Comparison of ENCODE assay signal across 15 mouse cellular contexts in genomic region chr9:43808099-43808498, GRCm38 (mm10).
DNase-seq lines count a peak whose midpoint lies in the region; ATAC-seq and TF ChIP-seq lines count a peak whose summit lies in the region.
"Had no signal": no experiment of that assay in that cellular context is flagged by ENCODE, and none has a peak within 500 bp of the region (broad histone marks: within the 10 kb centered on the region; RNA-seq: fewer than 3 reads in every experiment).

No protein-coding gene starts in this region.

- H3K4me2 ChIP-seq in hindbrain, postnatal 0 days (ENCODE audit: low read depth, low read length) = no peak overlapping the region
- no peak overlapping the region for H3K4me2 ChIP-seq in stomach, embryonic 15.5 days
- H3K4me2 ChIP-seq in stomach, postnatal 0 days (replicated peaks; ENCODE audit: low read depth) = no peak overlapping the region
- peak overlapping the region; percentile 13; the same call in 1 of the 2 replicates for H3K4me2 ChIP-seq in limb, embryonic 12.5 days
- H3K4me2 ChIP-seq: embryonic facial prominence, embryonic 13.5 days; heart, embryonic 15.5 days; limb, embryonic 15.5 days; lung, embryonic 15.5 days had no signal

- TF ChIP-seq CTCF in hindbrain, postnatal 0 days (IDR thresholded peaks at IDR 0.05; ENCODE audit: low read depth) = no peak
- TF ChIP-seq CTCF in stomach, postnatal 0 days (IDR thresholded peaks at IDR 0.05; ENCODE audit: low read depth) = no peak

- DNase-seq in hindbrain, embryonic 10.5 days (ENCODE audit: low spot score) = no peak
- DNase-seq in hindbrain, postnatal 0 days (ENCODE audit: low spot score) = no peak
- no peak for DNase-seq in stomach, postnatal 0 days (ENCODE audit: low spot score)
- DNase-seq in retina, embryonic 14.5 days (ENCODE audit: low spot score) = no peak
- DNase-seq in spleen, adult 12 weeks (ENCODE audit: low spot score) = no peak
- DNase-seq in urinary bladder, postnatal 25 days (ENCODE audit: low spot score) = no peak
- DNase-seq: adrenal gland, postnatal 10 days; cerebellum, adult 9-10 months had no signal

- peak overlapping the region; percentile 68 for H3K27ac ChIP-seq in hindbrain, embryonic 10.5 days
- no peak overlapping the region for H3K27ac ChIP-seq in hindbrain, postnatal 0 days
- 0 out of 2 replicates have a peak overlapping the region, but pooled peaks have one; percentile 33 for H3K27ac ChIP-seq in stomach, embryonic 15.5 days
- no peak overlapping the region for H3K27ac ChIP-seq in stomach, postnatal 0 days (replicated peaks)
- 0 out of 2 replicates have a peak overlapping the region, but pooled peaks have one; percentile 31 for H3K27ac ChIP-seq in limb, embryonic 12.5 days
- H3K27ac ChIP-seq: embryonic facial prominence, embryonic 13.5 days; heart, embryonic 15.5 days; limb, embryonic 15.5 days; lung, embryonic 15.5 days had no signal

- no peak overlapping the region for H3K9ac ChIP-seq in hindbrain, postnatal 0 days (replicated peaks; ENCODE audit: low read length)
- no peak overlapping the region for H3K9ac ChIP-seq in stomach, embryonic 15.5 days
- H3K9ac ChIP-seq in stomach, postnatal 0 days (ENCODE audit: low read length) = no peak overlapping the region
- no peak overlapping the region for H3K9ac ChIP-seq in limb, embryonic 12.5 days (replicated peaks)
- H3K9ac ChIP-seq: embryonic facial prominence, embryonic 13.5 days; heart, embryonic 15.5 days; limb, embryonic 15.5 days; lung, embryonic 15.5 days had no signal

- WGBS in hindbrain, embryonic 10.5 days = 10% methylated on average over 3 of the region's 4 CpGs
- 14% methylated on average over 4 of the region's 4 CpGs for WGBS in hindbrain, postnatal 0 days
- WGBS in stomach, embryonic 15.5 days = 24% methylated on average over 3 of the region's 4 CpGs
- WGBS in stomach, postnatal 0 days = 25% methylated on average over 4 of the region's 4 CpGs
- WGBS in limb, embryonic 12.5 days = 16% methylated on average over 3 of the region's 4 CpGs

- no peak for ATAC-seq in hindbrain, postnatal 0 days
- no peak for ATAC-seq in stomach, embryonic 15.5 days (ENCODE audit: insufficient read depth, low FRiP score, low read depth)
- no peak for ATAC-seq in stomach, postnatal 0 days (ENCODE audit: low FRiP score, low TSS enrichment)
- peak; percentile 40; the same call in 1 of the 2 replicates for ATAC-seq in limb, embryonic 12.5 days (ENCODE audit: insufficient number of reproducible peaks, insufficient read depth, low FRiP score, low TSS enrichment, low read depth)
- ATAC-seq: inflammation-experienced regulatory T-cells, adult 6 months had no signal

- no peaks in the 10 kb centered on the region for H3K9me3 ChIP-seq in hindbrain, embryonic 10.5 days
- no peaks in the 10 kb centered on the region for H3K9me3 ChIP-seq in hindbrain, postnatal 0 days (ENCODE audit: low read length)
- no peaks in the 10 kb centered on the region for H3K9me3 ChIP-seq in stomach, embryonic 15.5 days
- H3K9me3 ChIP-seq in stomach, postnatal 0 days (ENCODE audit: control insufficient read depth, low read length) = no peaks in the 10 kb centered on the region
- no peaks in the 10 kb centered on the region for H3K9me3 ChIP-seq in limb, embryonic 12.5 days
- H3K9me3 ChIP-seq: embryonic facial prominence, embryonic 13.5 days; heart, embryonic 15.5 days; limb, embryonic 15.5 days; lung, embryonic 15.5 days had no signal

- peaks cover 39% of the 10 kb centered on the region for H3K36me3 ChIP-seq in hindbrain, embryonic 10.5 days
- H3K36me3 ChIP-seq in hindbrain, postnatal 0 days (ENCODE audit: insufficient read depth, low read length) = 0 out of 2 replicates have a peak, but pooled peaks cover 3% of the 10 kb centered on the region
- no peaks in the 10 kb centered on the region for H3K36me3 ChIP-seq in stomach, embryonic 15.5 days
- 0 out of 2 replicates have a peak, but pooled peaks cover 2% of the 10 kb centered on the region for H3K36me3 ChIP-seq in stomach, postnatal 0 days (ENCODE audit: control insufficient read depth, insufficient read depth, low read length)
- H3K36me3 ChIP-seq in limb, embryonic 12.5 days = 0 out of 2 replicates have a peak, but pooled peaks cover 7% of the 10 kb centered on the region
- H3K36me3 ChIP-seq: heart, embryonic 15.5 days; lung, embryonic 15.5 days had no signal

- H3K4me3 ChIP-seq in hindbrain, embryonic 10.5 days = no peak overlapping the region
- H3K4me3 ChIP-seq in hindbrain, postnatal 0 days (ENCODE audit: low read length) = no peak overlapping the region
- no peak overlapping the region for H3K4me3 ChIP-seq in stomach, embryonic 15.5 days (replicated peaks)
- no peak overlapping the region for H3K4me3 ChIP-seq in stomach, postnatal 0 days (ENCODE audit: low read depth, low read length)
- no peak overlapping the region for H3K4me3 ChIP-seq in limb, embryonic 12.5 days (replicated peaks)
- H3K4me3 ChIP-seq: embryonic facial prominence, embryonic 13.5 days; heart, embryonic 15.5 days; limb, embryonic 15.5 days; lung, embryonic 15.5 days had no signal

- TF ChIP-seq EP300 in stomach, postnatal 0 days (optimal IDR thresholded peaks at IDR 0.05) = no peak

- H3K4me1 ChIP-seq in hindbrain, embryonic 10.5 days (replicated peaks) = peaks cover 34% of the 10 kb centered on the region
- no peaks in the 10 kb centered on the region for H3K4me1 ChIP-seq in hindbrain, postnatal 0 days (ENCODE audit: insufficient read depth, low read length)
- H3K4me1 ChIP-seq in stomach, embryonic 15.5 days = peaks cover 4% of the 10 kb centered on the region; the same call in 1 of the 2 replicates
- no peaks in the 10 kb centered on the region for H3K4me1 ChIP-seq in stomach, postnatal 0 days (replicated peaks; ENCODE audit: control insufficient read depth, insufficient read depth)
- peaks cover 10% of the 10 kb centered on the region for H3K4me1 ChIP-seq in limb, embryonic 12.5 days (replicated peaks)

- peaks cover 8% of the 10 kb centered on the region; the same call in 1 of the 2 replicates for H3K27me3 ChIP-seq in hindbrain, embryonic 10.5 days (ENCODE audit: insufficient read depth, poor library complexity, severe bottlenecking)
- no peaks in the 10 kb centered on the region for H3K27me3 ChIP-seq in hindbrain, postnatal 0 days (ENCODE audit: insufficient read depth, low read length)
- H3K27me3 ChIP-seq in stomach, embryonic 15.5 days (replicated peaks) = no peaks in the 10 kb centered on the region
- H3K27me3 ChIP-seq in stomach, postnatal 0 days (ENCODE audit: control insufficient read depth, insufficient read depth, low read length) = no peaks in the 10 kb centered on the region
- no peaks in the 10 kb centered on the region for H3K27me3 ChIP-seq in limb, embryonic 12.5 days
- H3K27me3 ChIP-seq: embryonic facial prominence, embryonic 13.5 days; limb, embryonic 15.5 days; lung, embryonic 15.5 days had no signal

Comparison
In these comparisons a context has a peak if more than half of its experiments do, and no peak if none do; other contexts are left out.
1. H3K27ac ChIP-seq: peak in hindbrain, embryonic 10.5 days (single experiment), stomach, embryonic 15.5 days (single experiment) and limb, embryonic 12.5 days (single experiment); none in hindbrain, postnatal 0 days (single experiment) and stomach, postnatal 0 days (single experiment).